In the genomic region with DNA sequence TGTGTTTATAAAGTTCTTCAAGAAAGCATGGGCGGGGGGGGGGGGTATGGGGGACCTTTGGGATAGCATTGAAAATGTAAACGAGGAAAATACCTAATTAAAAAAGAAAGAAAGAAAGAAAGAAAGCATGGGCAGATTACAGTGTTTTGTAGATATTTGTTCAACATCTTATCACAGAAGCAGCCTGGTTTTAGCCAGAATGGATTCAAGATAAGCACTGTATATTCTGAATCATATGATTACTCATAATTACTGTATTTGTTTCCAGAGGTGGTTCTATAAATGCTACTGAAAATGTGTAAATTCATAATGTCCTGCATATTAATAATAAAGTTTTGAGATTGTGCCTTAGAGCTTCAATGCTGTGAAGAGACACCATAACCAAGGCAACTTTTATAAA, we compare ENCODE assay signal across 28 mouse cellular contexts. TPM values are rescaled to one million over a fixed set of nuclear protein-coding genes. Genes with fewer than 3 reads are reported as not detected.
DNase-seq lines count a peak whose midpoint lies in the region; ATAC-seq and TF ChIP-seq lines count a peak whose summit lies in the region.
"Had no signal": no experiment of that assay in that cellular context is flagged by ENCODE, and none has a peak within 500 bp of the region (broad histone marks: within the 10 kb centered on the region; RNA-seq: fewer than 3 reads in every experiment).

No protein-coding gene starts in this region.

- TF ChIP-seq EP300 in liver, embryonic 14.5 days (IDR thresholded peaks at IDR 0.05; ENCODE audit: low read depth): peak; percentile 25; the same call in 1 of the 2 replicates
- TF ChIP-seq EP300 in ES-Bruce4 (IDR thresholded peaks at IDR 0.05; ENCODE audit: insufficient read depth, low read depth, low read length): no peak

- no peaks in the 10 kb centered on the region for H3K9me3 ChIP-seq in liver, embryonic 14.5 days (ENCODE audit: control insufficient read depth, low read length)
- H3K9me3 ChIP-seq in liver, embryonic 12.5 days (replicated peaks): no peaks in the 10 kb centered on the region
- no peaks in the 10 kb centered on the region for H3K9me3 ChIP-seq in ES-Bruce4 (replicated peaks; ENCODE audit: control insufficient read depth, insufficient read depth, low read length, poor library complexity, severe bottlenecking)
- no peaks in the 10 kb centered on the region for H3K9me3 ChIP-seq in heart, embryonic 12.5 days (replicated peaks)
- H3K9me3 ChIP-seq: embryonic facial prominence, embryonic 10.5 days; embryonic facial prominence, embryonic 13.5 days; forebrain, embryonic 13.5 days; heart, embryonic 15.5 days; hindbrain, embryonic 10.5 days had no signal

- no peaks in the 10 kb centered on the region for H3K27me3 ChIP-seq in liver, embryonic 14.5 days (ENCODE audit: control insufficient read depth, insufficient read depth, low read length)
- no peaks in the 10 kb centered on the region for H3K27me3 ChIP-seq in liver, embryonic 12.5 days (replicated peaks)
- no peaks in the 10 kb centered on the region for H3K27me3 ChIP-seq in ES-Bruce4 (ENCODE audit: control insufficient read depth, insufficient read depth, low read length, poor library complexity, severe bottlenecking)
- H3K27me3 ChIP-seq in heart, embryonic 12.5 days (replicated peaks): no peaks in the 10 kb centered on the region
- H3K27me3 ChIP-seq in thymus, adult 2 months (ENCODE audit: control insufficient read depth, insufficient read depth, low read length): no peaks in the 10 kb centered on the region
- H3K27me3 ChIP-seq: embryonic facial prominence, embryonic 13.5 days; forebrain, embryonic 13.5 days; heart, embryonic 15.5 days had no signal

- no peak overlapping the region for H3K4me2 ChIP-seq in liver, embryonic 14.5 days (ENCODE audit: low read depth)
- H3K4me2 ChIP-seq in liver, embryonic 12.5 days: no peak overlapping the region
- no peak overlapping the region for H3K4me2 ChIP-seq in heart, embryonic 12.5 days
- H3K4me2 ChIP-seq: embryonic facial prominence, embryonic 13.5 days; forebrain, embryonic 13.5 days; heart, embryonic 11.5 days; heart, embryonic 15.5 days; hindbrain, embryonic 14.5 days had no signal

- peaks cover 0 to 5% of the 10 kb centered on the region in 2 experiments; a peak in 2 of 4 replicates for H3K4me1 ChIP-seq in liver, embryonic 14.5 days (replicated peaks; ENCODE audit: control insufficient read depth in 2 of 2, insufficient read depth in 2 of 2, low read length in 1 of 2)
- peaks cover 23% of the 10 kb centered on the region for H3K4me1 ChIP-seq in liver, embryonic 12.5 days
- peaks cover 1% of the 10 kb centered on the region for H3K4me1 ChIP-seq in ES-Bruce4 (ENCODE audit: control insufficient read depth, insufficient read depth, low read length)
- peaks cover 14% of the 10 kb centered on the region for H3K4me1 ChIP-seq in heart, embryonic 12.5 days (replicated peaks)
- H3K4me1 ChIP-seq in thymus, adult 2 months (replicated peaks; ENCODE audit: control insufficient read depth, insufficient read depth, low read length): peaks cover 6% of the 10 kb centered on the region; the same call in 1 of the 2 replicates

- H3K36me3 ChIP-seq in liver, embryonic 14.5 days (replicated peaks; ENCODE audit: control insufficient read depth, insufficient read depth, low read depth): peaks cover 7% of the 10 kb centered on the region; the same call in 1 of the 2 replicates
- H3K36me3 ChIP-seq in liver, embryonic 12.5 days: peaks cover 33% of the 10 kb centered on the region
- H3K36me3 ChIP-seq in ES-Bruce4 (ENCODE audit: control insufficient read depth, insufficient read depth, low read length, poor library complexity, severe bottlenecking): peaks cover 18% of the 10 kb centered on the region
- H3K36me3 ChIP-seq in heart, embryonic 12.5 days: peaks cover 25% of the 10 kb centered on the region
- peaks cover 8% of the 10 kb centered on the region; the same call in 1 of the 2 replicates for H3K36me3 ChIP-seq in thymus, adult 2 months (ENCODE audit: control insufficient read depth, insufficient read depth, low read length)

- no peak overlapping the region for H3K4me3 ChIP-seq in liver, embryonic 14.5 days (ENCODE audit: insufficient read depth in 1 of 2, low read depth in 2 of 2, low read length in 2 of 2)
- H3K4me3 ChIP-seq in liver, embryonic 12.5 days: no peak overlapping the region
- no peak overlapping the region for H3K4me3 ChIP-seq in ES-Bruce4 (ENCODE audit: low read depth, low read length)
- no peak overlapping the region for H3K4me3 ChIP-seq in heart, embryonic 12.5 days
- no peak overlapping the region for H3K4me3 ChIP-seq in thymus, adult 2 months (ENCODE audit: control insufficient read depth, insufficient read depth, low read length)
- H3K4me3 ChIP-seq: embryonic facial prominence, embryonic 10.5 days; embryonic facial prominence, embryonic 13.5 days; erythroblast, embryonic 14.5 days; forebrain, embryonic 13.5 days; heart, embryonic 15.5 days; hindbrain, embryonic 10.5 days had no signal

- no peak for DNase-seq in liver, embryonic 14.5 days (ENCODE audit: low read depth in 3 of 3, low spot score in 3 of 3)
- peak; percentile 12 for DNase-seq in MEL-GATA-1-ER (ENCODE audit: extremely low read depth, low read depth)
- no peak for DNase-seq in cerebellum, postnatal 36 days
- no peak for DNase-seq in thymus, adult 2 months
- DNase-seq: cerebellum, adult 11 months; cerebellum, adult 2 months; cerebellum, adult 9-11 months; cerebellum, postnatal 25 days; embryo, embryonic 11 days; gastrocnemius, postnatal 10 days; gastrocnemius, postnatal 36 days; heart, postnatal 10 days; heart, postnatal 36 days had no signal

- H3K9ac ChIP-seq in liver, embryonic 14.5 days (replicated peaks): no peak overlapping the region
- H3K9ac ChIP-seq in liver, embryonic 12.5 days: no peak overlapping the region
- H3K9ac ChIP-seq in ES-Bruce4 (ENCODE audit: low read depth, poor library complexity, severe bottlenecking): no peak overlapping the region
- no peak overlapping the region for H3K9ac ChIP-seq in heart, embryonic 12.5 days
- H3K9ac ChIP-seq: embryonic facial prominence, embryonic 13.5 days; forebrain, embryonic 13.5 days; heart, embryonic 15.5 days; hindbrain, embryonic 14.5 days had no signal

- no peak overlapping the region for H3K27ac ChIP-seq in liver, embryonic 14.5 days
- no peak overlapping the region for H3K27ac ChIP-seq in liver, embryonic 12.5 days
- peak overlapping the region; percentile 99 for H3K27ac ChIP-seq in ES-Bruce4 (ENCODE audit: insufficient read depth, low read length)
- H3K27ac ChIP-seq in heart, embryonic 12.5 days (ENCODE audit: poor library complexity, severe bottlenecking): no peak overlapping the region
- no peak overlapping the region for H3K27ac ChIP-seq in thymus, adult 2 months (ENCODE audit: control insufficient read depth, insufficient read depth, low read length)
- H3K27ac ChIP-seq: embryonic facial prominence, embryonic 10.5 days; embryonic facial prominence, embryonic 13.5 days; forebrain, embryonic 13.5 days; heart, embryonic 15.5 days; hindbrain, embryonic 10.5 days; hindbrain, embryonic 14.5 days; hindbrain, postnatal 0 days had no signal

- no peak for TF ChIP-seq CTCF in liver, embryonic 14.5 days (IDR thresholded peaks at IDR 0.05; ENCODE audit: low read depth)
- TF ChIP-seq CTCF in ES-Bruce4 (IDR thresholded peaks at IDR 0.05; ENCODE audit: low read depth, low read length): no peak
- TF ChIP-seq CTCF in thymus, adult 2 months (IDR thresholded peaks at IDR 0.05; ENCODE audit: borderline replicate concordance, control insufficient read depth, extremely low read depth, insufficient read depth, low read length, poor library complexity): no peak

- WGBS in liver, embryonic 14.5 days (ENCODE audit: insufficient replicate concordance): 28% methylated on average over 2 of the region's 2 CpGs
- 55% methylated on average over 2 of the region's 2 CpGs for WGBS in liver, embryonic 12.5 days (ENCODE audit: insufficient replicate concordance)
- 55% methylated on average over 2 of the region's 2 CpGs for WGBS in heart, embryonic 12.5 days
- 82% methylated on average over 2 of the region's 2 CpGs for WGBS in thymus, adult 2 months

- ATAC-seq in liver, embryonic 14.5 days (ENCODE audit: insufficient read depth): peak; percentile 37; the same call in 1 of the 2 replicates
- ATAC-seq in liver, embryonic 12.5 days: no peak
- ATAC-seq in megakaryocyte progenitor cell, adult 5-6 weeks (replicated peaks; ENCODE audit: poor library complexity): peak; percentile 58
- no peak for ATAC-seq in heart, embryonic 12.5 days (ENCODE audit: insufficient number of reproducible peaks, low FRiP score)
- ATAC-seq: forebrain, embryonic 13.5 days; forebrain, embryonic 16.5 days; hindbrain, postnatal 0 days; inflammation-experienced regulatory T-cells, adult 6 months had no signal

- no peak for TF ChIP-seq POLR2A in ES-Bruce4 (IDR thresholded peaks at IDR 0.05; ENCODE audit: insufficient read depth, low read length)
- no peak for TF ChIP-seq POLR2A in thymus, adult 2 months (IDR thresholded peaks at IDR 0.05; ENCODE audit: control insufficient read depth, extremely low read depth, insufficient read depth, low read length, poor library complexity)

RNA-seq across cellular contexts. Expression of a gene that starts 14.2 kb away (rescaled TPM):
- polyA plus RNA-seq in liver, embryonic 14.5 days (2012; rRNA removed): 46.6 and 61.8 TPM in 2 replicates
- polyA plus RNA-seq in liver, embryonic 14.5 days (2014; fragmentation: Nextera tagmentation; extraction: Ambion mirVana): 130 TPM in 2 replicates
- polyA plus RNA-seq in liver, embryonic 12.5 days (2016; fragmentation: Nextera tagmentation; extraction: Ambion mirVana): 143 and 149 TPM in 2 replicates
- polyA plus RNA-seq in ES-Bruce4 (2011; ENCODE audit: insufficient read depth, insufficient read length, low read depth, missing spikeins): 61.8 and 69.3 TPM in 2 replicates
- 85.7 and 101 TPM in 2 replicates for total RNA-seq in megakaryocyte progenitor cell, adult 5-6 weeks (2015)
- total RNA-seq in megakaryocyte progenitor cell, adult 5-6 weeks (2017): 42.5 and 58.5 TPM in 2 replicates
- polyA plus RNA-seq in heart, embryonic 12.5 days (2016; fragmentation: Nextera tagmentation; extraction: Ambion mirVana): 167 and 171 TPM in 2 replicates
- 217 and 219 TPM in 2 replicates for polyA plus RNA-seq in thymus, adult 2 months (2012; rRNA removed)

Comparison
In these comparisons a context has a peak if more than half of its experiments do, and no peak if none do; other contexts are left out.
1. ATAC-seq: peak in liver, embryonic 14.5 days (single experiment) and megakaryocyte progenitor cell, adult 5-6 weeks (single experiment); none in liver, embryonic 12.5 days (single experiment) and heart, embryonic 12.5 days (single experiment).